Mouse (Mus musculus) left cerebral cortex, adult 8-10 months (tissue): Measurements from ENCODE around the gene Mapk10. TPM values are rescaled to one million over a fixed set of nuclear protein-coding genes. Genes with fewer than 3 reads are reported as not detected.
A peak's percentile ranks its signal among the peaks of the same experiment; 100 is the strongest.

Source experiments
- DNase-seq, 2 experiments: peaks; one replicate each; pipeline ENCODE4 v3.0.0; 2022; ENCODE audit warnings: low spot score in 2 of 2
- total RNA-seq, 4 experiments: library from RNA; stranded (reverse); gene quantifications; 2 replicates each; pipeline ENCODE4 v1.2.4; 2022

The Mapk10 gene
- total RNA-seq, 4 experiments from 2014 or later, result 474 to 541 (median 500) TPM

- DNase-seq, result no peak
Measured at GRCm38 (mm10) chr5:103071006-103071612, 140.0 kb downstream of the Mapk10 start.

- no peak for DNase-seq
Measured at GRCm38 (mm10) chr5:103050319-103050916, 160.7 kb downstream of the Mapk10 start.

- no peak for DNase-seq
Measured at GRCm38 (mm10) chr5:103048011-103048410, 163.1 kb downstream of the Mapk10 start.

- DNase-seq, result no peak
Measured at GRCm38 (mm10) chr5:103037752-103038151, 173.4 kb downstream of the Mapk10 start.

DNA sequence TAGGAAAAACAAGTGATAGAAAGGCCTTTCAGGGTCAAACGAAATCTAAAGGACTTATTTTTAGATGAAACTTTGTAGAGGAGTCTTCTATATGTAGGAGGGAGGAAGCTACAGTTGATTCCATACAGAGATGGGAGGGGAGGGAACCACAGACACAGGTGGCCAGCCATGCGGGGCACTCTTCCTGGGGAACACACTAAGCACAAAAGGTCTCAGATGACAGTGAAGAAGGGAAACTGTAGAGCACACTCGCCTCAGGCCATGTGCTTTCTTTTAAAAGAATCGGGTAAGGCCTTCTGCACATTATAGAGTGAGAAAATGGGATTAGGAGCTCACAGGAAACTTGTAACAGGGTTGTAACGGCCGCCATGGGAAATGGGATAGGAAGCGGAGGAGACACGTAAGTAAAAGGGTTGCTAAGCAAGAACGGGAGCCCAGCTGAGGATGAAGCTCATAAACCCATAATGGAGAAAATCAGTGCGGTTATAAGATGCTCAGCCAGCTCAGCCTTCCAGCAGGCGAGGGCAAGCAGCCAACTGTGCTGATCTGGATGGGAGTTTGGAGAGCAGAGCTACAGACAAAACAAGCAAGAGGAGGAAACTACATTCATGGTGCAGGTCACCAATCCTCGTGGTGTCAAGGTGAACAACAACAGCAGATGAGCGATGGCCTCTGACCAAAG, 182.1 kb downstream of the Mapk10 start:
- DNase-seq, result peak; percentile 37 to 45

GRCm38 (mm10) chr5:103022504-103023172, 188.5 kb downstream of the Mapk10 start:
- DNase-seq, result peak in 1 of 2 experiments; percentile 54

DNA sequence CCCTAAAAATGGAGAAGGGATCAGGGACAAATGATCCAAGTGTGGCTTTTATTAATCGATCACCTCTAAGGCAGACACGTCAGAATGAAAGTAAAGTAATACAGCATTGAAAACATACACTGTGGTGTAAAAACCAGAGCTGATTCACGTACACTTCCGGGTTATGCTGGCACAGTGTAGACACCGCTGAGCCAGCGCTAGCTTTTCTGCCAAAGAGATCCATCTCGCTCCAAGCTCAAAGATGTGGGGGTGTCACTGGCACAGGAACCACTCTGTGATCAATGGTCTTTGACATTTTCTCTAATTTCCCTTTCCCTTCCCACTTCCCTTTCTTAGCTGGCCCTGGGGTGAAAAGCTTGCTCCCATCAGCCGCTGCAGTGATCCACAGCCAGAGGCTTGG, 189.7 kb downstream of the Mapk10 start:
- no peak for DNase-seq

GRCm38 (mm10) chr5:103020954-103021353, 190.2 kb downstream of the Mapk10 start:
- no peak for DNase-seq

- DNase-seq, result no peak
Measured at GRCm38 (mm10) chr5:103020127-103020526, 191.0 kb downstream of the Mapk10 start.

DNA sequence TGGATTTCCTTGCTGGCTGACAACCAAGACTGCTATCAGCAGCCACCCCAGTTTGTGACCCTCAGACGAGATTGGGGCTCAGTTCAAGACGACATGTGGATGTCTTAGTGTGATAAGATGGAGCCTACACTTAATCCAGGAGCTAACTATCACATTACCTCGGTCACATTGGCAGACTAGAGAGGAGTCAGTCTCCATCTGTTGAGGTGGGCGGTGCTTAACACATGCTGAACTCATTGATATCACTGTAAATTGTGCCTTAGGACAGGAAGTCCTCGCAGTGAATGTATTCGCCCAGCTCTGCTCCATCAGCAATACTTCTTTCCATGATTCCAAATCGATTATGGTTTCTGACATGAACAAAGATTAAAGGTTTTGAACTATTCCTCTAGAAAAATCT, 193.5 kb downstream of the Mapk10 start:
- no peak for DNase-seq

DNA sequence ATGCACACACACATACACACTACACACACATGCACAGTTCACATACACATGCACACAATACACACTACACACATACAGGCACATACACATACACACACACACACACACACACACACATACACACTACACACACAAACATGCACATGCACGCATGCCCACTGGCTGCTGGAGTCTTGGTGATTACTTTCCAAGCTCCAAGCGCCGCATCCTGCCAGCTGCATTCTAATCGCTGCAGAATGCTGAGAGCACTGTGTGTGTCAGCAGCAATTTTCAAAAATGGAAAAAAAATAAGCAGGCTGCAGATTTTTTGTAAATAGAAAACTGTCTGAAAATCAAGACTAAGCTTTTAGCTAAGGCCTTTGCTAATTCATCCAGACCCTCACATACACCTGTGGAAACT, 196.8 kb downstream of the Mapk10 start:
- no peak for DNase-seq

- DNase-seq, result peak in 1 of 2 experiments; percentile 52
Measured at GRCm38 (mm10) chr5:103008894-103009293, 202.2 kb downstream of the Mapk10 start.

- no peak for DNase-seq
Measured at GRCm38 (mm10) chr5:103002116-103002515, 209.0 kb downstream of the Mapk10 start.

- no peak for DNase-seq
Measured at GRCm38 (mm10) chr5:103000572-103000971, 210.6 kb downstream of the Mapk10 start.

DNA sequence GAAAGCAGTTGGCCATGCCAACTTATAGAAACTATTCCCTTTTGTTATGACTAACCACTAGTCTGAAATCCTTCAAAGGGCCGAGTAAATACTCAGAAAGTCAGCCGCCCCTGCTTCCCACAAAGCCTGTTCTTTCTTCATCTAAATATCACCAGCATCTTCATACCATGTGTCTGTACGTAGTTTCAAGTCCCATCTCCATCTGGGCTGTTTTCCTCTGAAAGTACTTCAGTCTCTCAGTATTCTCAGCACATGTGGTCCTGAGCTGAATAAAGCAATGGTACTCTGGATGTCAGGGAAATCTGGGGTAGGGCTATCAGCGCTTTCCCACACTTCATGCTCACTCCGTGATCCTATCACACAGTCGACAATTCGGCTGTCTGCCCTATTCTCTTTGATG, 212.6 kb downstream of the Mapk10 start:
- DNase-seq, result no peak

GRCm38 (mm10) chr5:102997907-102998306, 213.2 kb downstream of the Mapk10 start:
- no peak for DNase-seq

GRCm38 (mm10) chr5:102996331-102996730, 214.8 kb downstream of the Mapk10 start:
- DNase-seq, result no peak

DNA sequence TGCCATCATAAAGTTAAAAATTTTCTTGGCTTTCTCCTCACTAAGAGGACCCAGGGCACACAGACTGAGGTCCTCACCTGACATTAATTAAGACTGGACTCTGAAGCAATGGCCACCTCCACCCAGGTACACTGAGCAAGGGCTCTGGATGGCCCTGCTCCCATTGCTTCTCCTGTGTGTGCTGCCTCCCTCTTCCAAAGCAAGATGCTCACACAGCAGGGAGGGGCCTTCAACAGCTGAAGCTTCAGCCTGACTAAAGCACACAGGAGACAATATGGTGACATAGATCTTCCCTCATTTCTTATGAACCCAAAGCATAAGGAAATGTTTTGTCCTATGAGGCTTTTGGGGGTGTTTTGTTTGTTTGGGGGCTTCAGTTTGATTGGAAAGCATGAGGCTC, 215.2 kb downstream of the Mapk10 start:
- DNase-seq, result no peak

DNA sequence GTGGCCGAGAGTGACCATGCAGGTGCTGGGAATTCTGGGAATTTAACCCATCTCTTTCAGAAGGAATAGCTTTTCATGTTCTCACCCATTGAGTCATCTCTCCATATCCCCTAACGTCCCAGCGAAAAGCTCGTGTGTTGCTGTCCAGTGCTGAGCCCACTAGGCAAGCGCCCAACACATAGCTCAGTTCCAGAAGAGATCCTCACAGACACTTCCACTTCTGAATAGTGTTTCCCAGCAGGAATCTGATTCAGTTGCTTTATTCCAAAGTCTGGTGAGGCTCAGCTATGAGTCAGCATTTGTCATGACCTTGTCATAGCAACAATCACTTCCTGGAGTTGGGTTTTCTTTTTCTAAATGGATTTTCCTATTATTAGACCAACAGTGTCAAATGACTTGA, 217.2 kb downstream of the Mapk10 start:
- no peak for DNase-seq

GRCm38 (mm10) chr5:102991691-102992090, 219.4 kb downstream of the Mapk10 start:
- no peak for DNase-seq

DNA sequence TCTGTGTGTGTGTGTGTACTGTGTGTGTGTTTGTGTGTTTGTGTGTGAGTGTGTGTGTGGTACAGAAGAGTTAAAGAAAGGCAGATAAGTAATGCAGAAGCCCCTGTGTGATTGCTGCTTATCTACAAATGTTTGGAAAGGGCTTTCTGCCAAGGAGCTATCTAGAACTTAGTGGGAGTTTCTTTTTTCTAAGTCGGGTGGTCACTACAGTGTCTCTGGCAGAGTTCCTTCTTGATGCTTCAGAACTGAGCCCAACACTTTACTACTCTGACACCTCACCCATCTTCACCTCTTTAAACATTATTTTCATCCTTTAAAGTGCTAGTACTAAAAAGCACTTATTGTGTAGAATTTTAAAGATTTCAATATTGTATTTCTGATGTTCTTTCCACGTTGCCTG, 232.8 kb downstream of the Mapk10 start:
- DNase-seq, result no peak

GRCm38 (mm10) chr5:102977138-102977537, 234.0 kb downstream of the Mapk10 start:
- DNase-seq, result no peak
